Mouse (Mus musculus) small intestine, adult 2 months (tissue): ENCODE data around the gene Pard3b. TPM values are rescaled to one million over a fixed set of nuclear protein-coding genes. Genes with fewer than 3 reads are reported as not detected.

Source experiments
- H3K27ac ChIP-seq: fragments of 200-500 bp; 2 replicates; pipeline ENCODE4 v1.5.1; 2012; ENCODE audit warnings: low read depth, low read length, control low read depth, inconsistent platforms; ENCODE audit not compliant: insufficient read depth
- H3K27me3 ChIP-seq: fragments of 200-500 bp; 2 replicates; pipeline ENCODE4 v1.6.1; 2012; ENCODE audit warnings: mild to moderate bottlenecking, moderate library complexity, low read length, inconsistent platforms; ENCODE audit not compliant: control insufficient read depth, insufficient read depth
- H3K36me3 ChIP-seq: fragments of 200-500 bp; 2 replicates; pipeline ENCODE4 v1.6.1; 2012; ENCODE audit warnings: mild to moderate bottlenecking, low read length, control low read depth, inconsistent platforms; ENCODE audit not compliant: control insufficient read depth, insufficient read depth
- H3K4me1 ChIP-seq: fragments of 200-500 bp; 2 replicates; pipeline ENCODE4 v1.6.1; 2012; ENCODE audit warnings: low read length, inconsistent platforms, mixed read lengths; ENCODE audit not compliant: control insufficient read depth, insufficient read depth, insufficient read length
- H3K4me3 ChIP-seq: fragments of 200-500 bp; 2 replicates; pipeline ENCODE4 v1.5.1; 2012; ENCODE audit warnings: low read depth, mild to moderate bottlenecking, control low read depth, inconsistent platforms, low read length, moderate library complexity
- CTCF ChIP-seq: fragments of 200-500 bp; IDR thresholded peaks from 2 replicates; pipeline ENCODE4 v1.5.1; 2012; ENCODE audit warnings: low read depth, mild to moderate bottlenecking, control low read depth, inconsistent platforms, low read length, moderate library complexity, mixed read lengths; ENCODE audit not compliant: insufficient replicate concordance, insufficient read length; ENCODE audit errors: extremely low read depth
- POLR2A ChIP-seq: fragments of 200-500 bp; IDR thresholded peaks from 2 replicates; pipeline ENCODE4 v1.6.1; 2012; ENCODE audit warnings: low read depth, mild to moderate bottlenecking, control low read depth, inconsistent platforms, low read length, moderate library complexity
- WGBS: fragments of 180-500 bp; shearing (Covaris S2); methylation state at CpG from one replicate; pipeline ENCODE4 v1.1.7; 2018; 5-methylcytosine and 5-hydroxymethylcytosine counted together
- polyA plus RNA-seq: library from polyadenylated mRNA; depleted of rRNA; stranded (reverse); fragments of >200 nt; gene quantifications from 2 replicates; pipeline ENCODE4 v1.2.3, GENCODE M21; 2012

Pard3b gene
- polyA plus RNA-seq, 1 experiment: 7.2 TPM

DNA sequence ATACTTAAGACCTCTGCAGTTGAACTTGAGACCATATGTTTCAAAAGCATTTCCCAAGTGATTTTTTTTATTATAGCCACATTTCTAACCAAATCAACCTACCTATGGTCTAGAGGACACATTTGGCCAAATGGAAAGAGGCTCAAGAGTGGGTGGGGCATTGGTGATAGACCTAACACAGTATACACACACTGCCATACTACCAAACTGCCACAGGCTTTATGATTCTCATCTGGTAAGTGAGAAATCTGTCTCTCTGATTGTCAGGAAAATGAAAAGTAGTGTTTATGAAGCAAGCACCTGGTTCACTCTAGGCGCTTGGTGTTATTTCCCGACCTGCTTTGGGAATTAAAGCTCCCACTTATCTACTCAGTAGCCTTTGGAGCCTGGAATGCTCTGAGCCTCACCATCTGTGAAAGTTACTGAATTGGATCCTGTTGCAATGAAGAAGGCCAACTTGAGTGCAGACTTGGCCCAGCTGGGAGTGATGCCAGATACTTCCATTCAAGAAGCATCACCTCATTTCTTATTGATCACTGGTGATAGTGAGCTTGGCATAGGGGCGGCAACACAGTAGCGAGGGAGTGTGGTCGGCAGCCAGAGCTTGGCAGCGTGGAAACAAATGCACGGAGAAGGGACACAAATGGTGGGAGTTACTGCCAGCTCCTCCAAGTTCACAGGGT, 810.7 kb downstream of the Pard3b start:
- H3K36me3 ChIP-seq: no peaks in the 10 kb centered on the region
- WGBS: 89% methylated on average over 7 of the region's 7 CpGs
- no peaks in the 10 kb centered on the region for H3K27me3 ChIP-seq
- H3K27ac ChIP-seq: no peak overlapping the region
- 0 out of 2 replicates have a peak, but pooled peaks cover 4% of the 10 kb centered on the region for H3K4me1 ChIP-seq
- TF ChIP-seq POLR2A (no peak), CTCF (no peak)
- no peak overlapping the region for H3K4me3 ChIP-seq

DNA sequence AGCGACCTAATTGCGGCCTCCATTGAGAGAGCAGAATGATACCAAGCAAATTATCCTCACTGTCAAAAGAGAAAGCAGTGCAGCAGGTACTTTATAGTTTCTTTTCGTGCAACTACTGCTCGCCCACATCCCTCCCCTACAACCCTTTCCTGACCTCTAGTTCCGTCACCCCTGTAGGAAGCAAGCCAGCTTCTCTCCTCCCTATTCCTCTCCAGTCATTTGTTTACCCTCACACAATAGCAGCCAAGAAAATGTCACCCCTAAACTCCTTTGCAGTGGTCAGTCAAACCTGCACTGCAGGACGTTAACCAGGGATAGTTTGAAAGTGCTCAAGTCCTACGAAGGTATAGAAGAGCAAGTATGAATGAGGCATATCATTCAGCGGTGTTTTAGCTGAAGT, 826.9 kb downstream of the Pard3b start:
- H3K27me3 ChIP-seq: no peaks in the 10 kb centered on the region
- no peak for TF ChIP-seq CTCF
- TF ChIP-seq POLR2A: no peak
- 67% methylated on average over 8 of the region's 8 CpGs for WGBS
- H3K4me3 ChIP-seq: no peak overlapping the region
- H3K27ac ChIP-seq: no peak overlapping the region
- no peaks in the 10 kb centered on the region for H3K36me3 ChIP-seq
- no peaks in the 10 kb centered on the region for H3K4me1 ChIP-seq

DNA sequence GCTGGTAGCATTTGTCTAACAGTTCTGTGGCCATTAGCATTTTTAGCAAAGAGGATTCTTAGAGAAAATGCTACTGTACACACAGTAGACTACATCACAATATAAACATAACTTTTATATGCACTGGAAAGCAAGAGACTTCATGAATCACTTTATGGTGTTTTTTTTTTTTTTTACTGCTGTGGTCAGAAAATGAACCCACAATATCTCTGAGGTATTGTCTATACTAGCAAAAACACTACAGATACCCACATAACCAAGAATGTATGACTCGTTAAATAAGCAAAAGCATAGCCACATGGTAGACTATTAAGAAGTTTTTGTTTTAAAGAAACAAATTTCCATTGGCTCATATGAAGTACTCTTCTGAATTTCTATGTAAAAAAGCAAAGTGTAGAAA, 827.9 kb downstream of the Pard3b start:
- H3K4me1 ChIP-seq: no peaks in the 10 kb centered on the region
- 78% methylated on average over 1 of the region's 1 CpGs for WGBS
- TF ChIP-seq CTCF (no peak), POLR2A (no peak)
- no peak overlapping the region for H3K4me3 ChIP-seq
- no peak overlapping the region for H3K27ac ChIP-seq
- no peaks in the 10 kb centered on the region for H3K36me3 ChIP-seq
- H3K27me3 ChIP-seq: no peaks in the 10 kb centered on the region

DNA sequence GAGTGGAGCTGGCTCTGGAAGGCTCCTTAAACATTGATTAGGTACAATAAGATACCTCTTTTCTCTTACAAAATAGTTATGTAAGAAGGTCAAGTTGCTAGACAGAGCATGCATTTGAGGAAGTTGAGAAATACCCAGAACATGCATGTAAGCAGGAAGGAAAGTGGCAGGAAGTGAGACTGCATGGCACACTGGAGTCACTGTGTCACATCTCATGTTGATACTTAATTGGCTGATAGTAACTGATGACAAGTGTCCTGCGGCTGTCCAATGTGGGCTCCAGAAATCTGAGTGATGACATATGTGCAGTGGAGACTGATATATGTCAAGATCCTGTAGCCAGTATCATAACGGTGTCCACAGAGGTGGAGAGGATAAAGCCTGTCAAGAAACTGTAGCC, 844.4 kb downstream of the Pard3b start:
- H3K27me3 ChIP-seq: no peaks in the 10 kb centered on the region
- TF ChIP-seq POLR2A: no peak
- no peak for TF ChIP-seq CTCF
- no peak overlapping the region for H3K27ac ChIP-seq
- H3K4me3 ChIP-seq: no peak overlapping the region
- H3K36me3 ChIP-seq: peaks cover 1% of the 10 kb centered on the region; the same call in 1 of the 2 replicates
- no peaks in the 10 kb centered on the region for H3K4me1 ChIP-seq
- WGBS: 87% methylated on average over 2 of the region's 2 CpGs

DNA sequence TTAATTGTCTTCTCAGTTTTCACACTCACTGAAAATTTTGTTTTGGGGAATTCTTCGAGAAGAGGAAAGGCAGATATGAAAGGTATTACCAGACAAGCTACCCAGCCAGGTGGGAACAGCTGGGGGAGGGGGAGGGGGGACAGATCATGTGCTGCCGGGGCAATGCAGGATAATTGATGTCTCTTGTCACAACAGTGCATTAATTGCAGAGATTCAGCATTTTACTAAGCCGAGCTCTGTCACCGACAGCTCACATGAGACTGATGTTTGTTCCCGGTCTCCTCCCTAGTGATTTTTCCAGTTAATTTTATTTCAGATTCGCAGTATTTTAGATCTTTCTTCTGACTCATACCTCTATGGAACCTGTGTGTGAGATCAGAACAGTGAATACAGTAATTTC, 850.2 kb downstream of the Pard3b start:
- H3K4me1 ChIP-seq: no peaks in the 10 kb centered on the region
- 84% methylated on average over 6 of the region's 6 CpGs for WGBS
- no peak overlapping the region for H3K27ac ChIP-seq
- no peaks in the 10 kb centered on the region for H3K36me3 ChIP-seq
- no peak overlapping the region for H3K4me3 ChIP-seq
- no peaks in the 10 kb centered on the region for H3K27me3 ChIP-seq
- no peak for TF ChIP-seq POLR2A
- no peak for TF ChIP-seq CTCF

DNA sequence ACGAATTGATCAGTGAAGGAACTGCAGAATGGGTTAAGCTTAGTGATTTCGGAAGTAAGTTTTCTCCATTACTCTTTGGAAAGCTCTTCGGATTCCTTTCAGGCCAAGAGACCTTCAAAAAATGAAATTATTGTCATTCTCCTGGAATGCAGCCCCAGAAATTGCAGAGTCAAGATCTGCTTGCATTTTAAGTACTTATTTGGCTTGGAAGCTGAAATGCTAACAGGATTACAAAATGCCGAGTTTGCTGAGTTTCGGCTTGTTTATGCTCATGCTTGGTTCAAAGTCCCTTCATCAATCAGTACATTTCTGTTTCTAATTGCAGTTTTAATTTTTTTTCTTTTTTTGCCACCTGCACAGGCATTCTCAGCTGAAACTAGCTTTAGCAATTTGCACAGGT, 860.5 kb downstream of the Pard3b start:
- Histone ChIP-seq H3K27ac (no peak overlapping the region), H3K36me3 (no peaks in the 10 kb centered on the region), H3K4me1 (no peaks in the 10 kb centered on the region), H3K4me3 (no peak overlapping the region), H3K27me3 (no peaks in the 10 kb centered on the region)
- 81% methylated on average over 5 of the region's 5 CpGs for WGBS
- TF ChIP-seq CTCF (no peak), POLR2A (no peak)

DNA sequence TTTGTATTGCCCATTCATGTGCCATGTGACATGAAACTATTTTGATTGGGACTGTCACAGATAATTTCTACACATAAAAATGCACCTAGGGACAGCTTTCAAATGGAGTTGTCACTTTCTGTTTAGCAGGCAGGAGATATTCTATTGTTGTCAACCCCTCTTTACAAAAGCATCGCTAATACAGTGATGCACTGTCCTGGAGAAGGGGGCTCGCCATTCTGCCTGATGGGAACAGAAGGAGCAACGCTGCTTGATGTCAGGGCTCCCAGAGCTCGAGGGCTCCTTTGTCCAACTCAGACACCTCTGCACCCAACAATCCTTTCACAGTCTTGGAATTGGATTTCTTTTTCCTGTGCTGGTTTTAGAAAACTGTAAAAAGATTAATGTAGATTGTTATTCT, 871.9 kb downstream of the Pard3b start:
- TF ChIP-seq CTCF: no peak
- Histone ChIP-seq H3K4me1 (no peaks in the 10 kb centered on the region), H3K27me3 (no peaks in the 10 kb centered on the region), H3K36me3 (no peaks in the 10 kb centered on the region), H3K4me3 (no peak overlapping the region), H3K27ac (no peak overlapping the region)
- 97% methylated on average over 4 of the region's 4 CpGs for WGBS

DNA sequence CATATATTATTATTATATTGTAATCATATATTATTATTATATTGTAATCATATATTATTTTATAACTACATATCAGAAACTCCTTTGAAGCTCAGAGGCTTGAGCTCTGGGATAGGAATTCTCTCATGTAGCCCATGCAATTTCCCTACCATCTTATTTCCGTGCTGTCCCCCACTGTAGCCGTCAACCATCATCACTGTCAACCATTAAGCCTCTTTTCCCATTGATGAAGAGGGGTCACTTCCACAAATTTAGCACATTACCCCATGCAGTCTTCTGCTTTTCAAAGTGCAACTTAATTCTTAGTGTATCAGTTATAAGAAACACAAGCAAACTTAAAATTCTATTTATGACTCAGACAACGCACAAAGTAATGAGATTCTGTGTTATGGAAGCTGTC, 873.1 kb downstream of the Pard3b start:
- H3K27me3 ChIP-seq: no peaks in the 10 kb centered on the region
- WGBS: 93% methylated on average over 3 of the region's 3 CpGs
- TF ChIP-seq POLR2A: no peak
- no peak for TF ChIP-seq CTCF

More for the DNA sequence above, 873.1 kb downstream of the Pard3b start:
- Histone ChIP-seq H3K36me3 (no peaks in the 10 kb centered on the region), H3K4me3 (no peak overlapping the region), H3K4me1 (no peaks in the 10 kb centered on the region), H3K27ac (no peak overlapping the region)
